Mouse (Mus musculus) erythroblast, embryonic 14.5 days (primary cell): ENCODE data around the gene Gm2174.

Experiments used
- GATA1 ChIP-seq: IDR thresholded peaks from 2 replicates; pipeline ENCODE4 v1.6.1; 2012; ENCODE audit warnings: low read length, inconsistent platforms, mixed read lengths
- TAL1 ChIP-seq: IDR thresholded peaks from 3 replicates; pipeline ENCODE4 v1.6.1; 2012; ENCODE audit warnings: low read length, inconsistent platforms, mixed read lengths

DNA sequence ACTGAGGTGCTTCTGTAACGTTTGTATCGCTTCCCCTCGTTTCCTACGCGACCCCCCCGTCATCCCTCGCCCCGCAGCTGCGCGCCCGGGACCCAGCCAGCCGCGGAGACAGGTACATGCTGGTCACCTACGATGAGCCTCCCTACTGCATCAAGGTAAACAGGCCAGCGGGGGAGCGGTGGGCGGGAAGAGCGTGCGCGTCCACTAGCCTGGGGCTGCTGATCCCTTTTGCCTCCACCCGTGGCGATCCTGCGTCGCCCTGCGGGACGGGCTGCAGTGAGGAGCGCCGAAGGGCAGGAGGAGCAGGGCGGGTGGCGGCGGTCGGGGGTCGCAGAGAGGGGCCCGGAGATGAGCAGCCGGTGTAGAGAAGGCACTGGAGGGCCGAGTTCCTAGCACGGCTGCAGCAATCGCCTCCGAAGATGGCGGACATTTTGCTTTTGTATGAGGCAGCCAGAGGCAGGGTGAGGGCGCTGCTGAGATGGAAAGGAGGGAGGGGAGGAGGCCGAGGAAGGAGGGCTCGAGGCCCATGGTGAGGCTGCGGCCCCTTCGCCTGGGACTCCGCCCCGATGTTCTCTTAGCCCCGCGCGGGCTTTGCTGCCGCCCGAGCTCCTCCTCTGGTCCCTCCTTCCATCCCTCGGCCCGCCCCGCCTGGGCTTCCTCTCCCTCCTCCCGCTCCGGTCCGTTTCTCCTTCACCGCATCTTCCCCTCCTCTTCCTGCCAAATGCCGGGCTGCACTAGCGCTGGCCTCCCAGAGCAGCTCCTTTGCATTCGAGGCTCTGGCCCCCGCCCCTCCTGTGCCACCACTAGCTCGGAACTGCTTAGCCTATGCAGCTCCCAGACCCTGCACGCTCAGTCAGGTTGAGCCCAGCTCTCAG lies 7.8 kb downstream of the Gm2174 start:
- TF ChIP-seq GATA1 (no peak), TAL1 (no peak)
